Mouse (Mus musculus) mesoderm, embryonic 11.5 days (tissue): ENCODE data around the gene Traf7.
A peak's percentile ranks its signal among the peaks of the same experiment; 100 is the strongest.

Experiments used
- DNase-seq: peaks from one replicate; pipeline ENCODE4 v3.0.0-alpha.2; 2012; ENCODE audit warnings: low read depth, low spot score

The Traf7 gene

DNA sequence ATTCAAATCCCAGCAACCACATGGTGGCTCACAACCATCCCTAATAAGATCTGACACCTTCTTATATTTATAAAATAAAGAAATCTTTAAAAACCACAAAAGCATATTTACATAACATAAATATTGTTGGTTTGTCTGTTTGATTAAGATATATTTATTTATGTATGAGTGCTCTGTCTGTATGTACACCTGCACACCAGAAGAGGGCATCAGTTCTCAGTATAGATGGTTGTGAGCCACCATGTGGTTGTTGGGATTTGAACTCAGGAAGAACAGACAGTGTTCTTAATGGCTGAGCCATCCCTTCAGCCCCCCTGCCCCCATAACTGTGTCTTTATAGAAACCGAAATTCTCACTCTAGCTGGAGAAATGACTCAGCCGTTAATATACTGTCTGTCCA, 17.5 kb upstream of the Traf7 start:
- DNase-seq = no peak

DNA sequence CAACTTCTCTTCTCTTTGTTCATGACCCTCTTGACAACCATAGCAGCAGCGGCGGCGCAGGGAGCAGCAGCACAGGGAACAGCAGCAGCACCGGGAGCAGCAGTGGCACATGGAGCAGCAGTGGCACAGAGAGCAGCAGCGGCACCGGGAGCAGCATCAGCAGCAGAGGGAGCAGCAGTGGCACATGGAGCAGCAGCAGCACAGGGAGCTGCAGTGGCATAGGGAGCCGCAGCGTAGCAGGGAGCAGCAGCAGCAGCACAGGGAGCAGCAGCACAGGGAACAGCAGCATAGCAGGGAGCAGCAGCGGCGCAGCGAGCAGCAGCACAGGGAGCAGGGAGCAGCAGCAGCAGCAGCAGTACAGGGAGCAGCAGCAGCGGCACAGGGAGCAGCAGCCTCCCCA, 16.9 kb upstream of the Traf7 start:
- no peak for DNase-seq

GRCm38 (mm10) chr17:24540375-24540774, 12.6 kb upstream of the Traf7 start:
- DNase-seq = peak; percentile 49

DNA sequence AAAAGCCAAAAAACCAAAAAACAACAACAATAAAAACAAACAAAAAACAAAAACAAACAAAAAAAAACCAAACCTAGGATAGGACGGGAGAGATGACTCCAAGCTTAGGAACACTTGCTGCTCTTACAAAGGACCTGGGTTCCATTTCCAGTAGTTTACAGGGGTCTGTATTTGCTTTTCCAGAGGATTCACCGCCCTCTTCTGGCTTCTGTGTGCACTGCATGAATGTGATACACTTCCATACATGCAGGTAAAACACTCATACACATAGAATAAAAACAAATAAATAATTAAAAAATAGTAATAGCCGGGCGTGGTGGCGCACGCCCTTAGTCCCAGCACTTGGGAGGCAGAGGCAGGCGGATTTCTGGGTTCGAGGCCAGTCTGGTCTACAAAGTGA, 11.2 kb upstream of the Traf7 start:
- peak; percentile 58 for DNase-seq

- no peak for DNase-seq
Observed at GRCm38 (mm10) chr17:24537536-24537935, 9.8 kb upstream of the Traf7 start.

- DNase-seq = no peak
Observed at GRCm38 (mm10) chr17:24535300-24535699, 7.6 kb upstream of the Traf7 start.

GRCm38 (mm10) chr17:24534160-24534718, 6.5 kb upstream of the Traf7 start, which contains the start of gene Rab26:
TSS of gene Rab26 (minus strand) at chr17:24534210.
- DNase-seq = no peak

DNA sequence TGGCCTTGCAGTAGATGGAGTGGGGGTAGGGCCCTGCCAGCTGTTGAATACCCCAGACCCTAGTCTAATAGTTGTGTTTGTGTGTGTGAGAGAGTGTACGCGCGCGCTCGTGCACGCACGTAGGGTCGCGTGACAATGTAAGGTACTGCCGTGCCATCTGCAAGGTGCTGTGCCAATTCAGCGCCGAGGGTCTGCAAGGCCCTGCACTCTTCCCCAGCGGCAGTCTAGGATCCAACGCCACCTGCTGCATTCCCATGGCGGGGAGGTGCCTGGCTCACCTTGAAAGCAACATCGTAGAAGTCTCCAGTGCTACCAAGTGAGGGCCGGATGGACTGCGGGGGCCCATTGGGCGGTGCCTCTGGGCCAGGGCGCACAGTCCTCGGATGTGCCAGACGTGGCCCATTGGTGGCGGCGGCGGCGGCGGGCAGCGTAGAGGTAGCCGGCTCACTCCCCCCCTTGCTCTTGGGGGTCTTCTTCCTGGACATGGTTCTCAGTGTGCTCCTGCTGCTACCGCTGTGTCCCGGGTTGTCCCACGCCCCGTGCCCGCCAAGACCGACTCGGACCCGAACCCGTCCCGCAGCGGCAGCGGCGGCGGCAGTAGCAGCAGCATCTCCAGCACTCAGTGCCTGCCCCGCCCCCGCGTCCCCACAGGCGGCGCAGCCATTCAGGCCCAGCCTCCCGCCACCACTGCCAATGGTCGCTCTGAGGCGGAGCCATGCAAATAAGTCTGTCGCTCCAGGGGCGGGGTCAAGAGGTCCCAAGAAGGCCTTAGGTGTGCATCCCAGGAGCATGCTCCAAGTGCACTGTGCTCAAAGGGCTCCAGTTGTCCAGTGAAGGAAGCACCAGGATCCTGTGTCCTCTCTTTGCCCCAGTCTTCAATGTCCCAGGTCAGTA, 5.6 kb upstream of the Traf7 start:
- DNase-seq = peak; percentile 83

DNA sequence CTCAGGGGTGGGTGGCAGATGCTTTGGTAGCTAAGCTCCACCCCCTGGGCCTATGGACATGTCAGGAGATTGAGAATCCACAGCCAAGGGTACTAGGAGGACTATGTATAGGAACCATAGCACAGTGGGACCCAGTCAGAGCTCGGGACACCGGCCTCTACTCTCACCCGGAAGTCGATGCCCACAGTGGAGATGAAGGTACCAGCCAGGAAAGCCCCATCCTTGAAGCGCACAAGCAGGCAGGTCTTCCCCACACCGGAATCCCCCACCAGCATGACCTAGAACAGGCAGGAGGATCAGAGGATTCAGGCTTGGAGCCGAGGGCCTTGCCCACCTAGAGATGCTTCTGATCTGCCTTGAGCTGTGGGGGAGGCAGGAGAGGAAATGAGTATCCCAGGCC, 4.3 kb upstream of the Traf7 start:
- no peak for DNase-seq

DNA sequence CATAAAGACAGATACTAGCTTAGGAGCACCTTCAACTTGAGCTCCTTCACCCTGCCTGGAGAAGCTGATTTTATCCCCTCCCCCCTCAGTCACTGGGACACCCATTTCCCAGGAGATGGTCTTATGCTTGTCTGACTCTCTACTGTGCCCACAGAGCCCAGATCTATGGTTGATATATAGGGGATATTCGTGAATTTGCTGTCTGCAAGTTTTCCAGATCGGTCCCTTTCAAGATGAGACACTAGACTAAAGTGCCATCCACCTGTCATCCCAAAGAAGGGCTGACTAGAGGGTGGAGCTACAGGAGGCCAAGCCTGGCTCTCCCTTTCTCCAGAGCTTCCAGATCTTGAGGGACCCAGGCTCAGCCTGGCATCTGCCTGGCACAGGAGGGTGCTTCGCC, 3.3 kb upstream of the Traf7 start:
- DNase-seq = no peak

GRCm38 (mm10) chr17:24530361-24531050, 2.8 kb upstream of the Traf7 start:
- DNase-seq = no peak

DNA sequence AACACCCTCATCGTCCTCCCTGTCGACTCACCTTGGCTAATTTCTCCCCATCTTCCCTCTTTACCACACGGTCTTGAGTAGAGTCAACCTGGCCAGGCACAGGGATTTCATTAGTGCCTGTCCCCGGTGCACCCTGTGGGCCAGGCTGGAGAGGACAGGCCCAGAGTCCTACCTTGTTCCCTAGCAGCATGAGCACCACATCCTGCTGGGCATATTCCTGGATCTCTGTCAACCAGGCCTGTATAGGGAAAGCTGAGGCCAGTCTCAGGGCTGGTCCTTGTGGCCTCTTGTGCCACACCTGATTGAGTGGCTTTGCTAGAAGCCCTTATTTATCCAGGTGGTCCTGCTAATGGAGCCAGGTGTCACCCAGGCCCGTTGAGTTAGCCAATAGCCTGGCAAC, 2.1 kb upstream of the Traf7 start:
- DNase-seq = no peak

DNA sequence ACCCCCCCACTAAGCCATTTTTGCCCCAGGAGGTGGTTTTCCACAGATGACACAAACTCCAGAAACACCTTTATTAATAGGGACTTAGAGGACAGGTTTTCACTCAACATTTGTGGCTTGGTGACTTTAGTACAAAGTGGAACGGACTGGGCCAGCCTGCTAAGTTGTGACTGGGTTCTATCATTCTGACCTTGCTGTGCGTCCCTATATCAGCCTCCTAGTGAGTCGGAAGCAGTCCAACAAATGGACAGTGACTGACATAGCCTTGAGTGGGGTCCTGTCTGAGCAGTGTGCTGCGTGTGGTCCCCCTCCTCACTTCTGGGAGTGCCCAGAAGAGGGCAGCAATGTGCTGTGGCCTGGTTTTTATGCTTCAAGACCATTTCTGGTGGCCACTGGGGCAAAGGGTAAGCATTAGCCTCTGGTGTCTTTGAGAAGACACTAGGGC, 1.3 kb upstream of the Traf7 start:
- peak; percentile 91 for DNase-seq

- DNase-seq = no peak
Observed at GRCm38 (mm10) chr17:24528560-24528918, 801 bp upstream of the Traf7 start.

- DNase-seq = peak; percentile 41
Observed at GRCm38 (mm10) chr17:24527315-24527714, 423 bp downstream of the Traf7 start.

- no peak for DNase-seq
Observed at GRCm38 (mm10) chr17:24524734-24525133, 3.0 kb downstream of the Traf7 start.

DNA sequence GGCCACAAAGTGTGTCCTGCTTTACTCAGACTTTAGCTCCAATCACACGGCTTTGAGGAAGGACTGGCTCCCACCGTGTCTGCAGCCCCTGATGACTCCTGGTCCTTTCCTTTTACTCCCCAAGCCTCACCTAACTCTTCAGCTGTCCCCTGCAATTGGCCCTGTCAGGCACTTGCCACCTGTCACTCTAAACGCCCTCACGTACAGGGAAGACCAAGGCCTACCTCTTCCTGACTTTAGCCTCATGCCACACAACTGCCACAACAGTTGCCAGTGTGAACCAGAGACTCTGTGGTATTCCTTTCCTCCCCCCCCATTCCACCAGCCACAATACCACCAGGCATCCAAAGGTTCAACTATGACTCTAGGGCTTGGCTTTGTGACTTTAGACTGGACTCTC, 7.3 kb downstream of the Traf7 start:
- DNase-seq = no peak

- DNase-seq = no peak
Observed at GRCm38 (mm10) chr17:24514270-24515257, 13.2 kb downstream of the Traf7 start.

GRCm38 (mm10) chr17:24513609-24514008, 14.1 kb downstream of the Traf7 start:
- DNase-seq = no peak

DNA sequence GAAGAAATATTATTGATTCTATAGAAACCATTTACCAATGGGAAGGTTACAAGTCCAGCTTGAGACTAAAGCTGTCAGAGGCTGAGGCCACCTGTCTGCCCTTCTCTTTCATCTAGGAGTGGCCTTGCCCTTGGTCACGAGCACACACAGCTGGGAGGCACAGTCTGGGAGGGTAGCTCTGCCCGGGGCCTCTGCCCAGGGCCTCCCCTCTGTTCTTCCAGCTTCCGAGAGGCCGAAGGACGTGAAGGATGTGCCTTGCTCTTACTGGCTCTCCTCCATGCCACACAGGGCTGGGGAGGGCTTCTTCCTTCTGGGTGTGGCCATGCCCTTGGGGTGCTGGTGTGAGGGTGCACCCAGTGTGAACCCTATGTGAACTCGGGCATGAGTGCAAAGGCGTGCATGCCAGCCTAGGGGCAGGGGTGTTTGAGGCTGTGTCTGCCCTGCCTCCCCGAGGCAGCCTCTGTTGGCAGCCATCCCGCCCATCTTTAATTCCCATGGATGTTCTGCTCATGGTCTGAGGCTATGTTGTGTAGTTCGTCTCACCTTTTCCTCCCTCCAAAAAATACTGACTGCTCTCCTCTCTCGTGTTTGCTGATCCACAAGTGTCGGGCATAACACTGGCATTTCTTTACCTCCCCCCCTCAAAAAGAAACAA, 19.8 kb downstream of the Traf7 start:
- no peak for DNase-seq

DNA sequence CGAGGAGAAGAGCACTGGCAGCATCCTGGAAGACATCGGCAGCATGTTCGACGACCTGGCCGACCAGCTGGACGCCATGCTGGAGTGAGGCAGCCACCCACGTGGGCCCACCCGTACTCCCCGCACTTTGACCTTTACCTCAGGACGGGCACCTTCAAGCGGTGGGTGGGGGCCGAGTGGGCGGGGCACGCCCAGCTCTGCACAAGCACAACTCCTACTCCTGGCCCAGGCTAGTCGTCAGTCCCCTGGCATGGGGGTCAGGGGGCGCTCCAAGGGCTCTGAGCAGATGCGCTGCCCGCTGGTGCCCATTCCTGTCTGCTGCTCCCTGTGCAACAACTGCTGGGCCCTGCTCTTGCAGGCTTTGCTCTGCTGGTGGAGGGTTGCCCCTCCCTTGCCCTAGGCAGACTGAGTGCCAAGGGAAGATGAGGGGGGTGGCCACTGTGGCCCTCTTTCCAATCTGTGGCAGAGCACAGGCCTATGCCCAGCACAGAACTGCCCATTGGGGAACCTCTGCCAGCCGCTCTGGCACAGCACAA, 20.5 kb downstream of the Traf7 start:
- DNase-seq = no peak
